8 mouse cellular contexts compared by ENCODE assay signal in genomic region chr16:91011021-91011683, GRCm38 (mm10). TPM values are rescaled to one million over a fixed set of nuclear protein-coding genes. Genes with fewer than 3 reads are reported as not detected.
DNase-seq lines count a peak whose midpoint lies in the region; ATAC-seq lines count a peak whose summit lies in the region.

Synj1 (minus strand) TSS chr16:91011308.

- peaks cover 20% of the 10 kb centered on the region for H3K4me1 ChIP-seq in heart, embryonic 13.5 days
- H3K4me1 ChIP-seq in liver, embryonic 12.5 days, result peaks cover 38% of the 10 kb centered on the region
- H3K4me1 ChIP-seq in stomach, embryonic 15.5 days, result peaks cover 6% of the 10 kb centered on the region; the same call in 1 of the 2 replicates

- under 1% methylated on average over 51 of the region's 66 CpGs for WGBS in heart, embryonic 13.5 days
- WGBS in liver, embryonic 12.5 days (ENCODE audit: insufficient replicate concordance), result under 1% methylated on average over 55 of the region's 66 CpGs
- under 1% methylated on average over 55 of the region's 66 CpGs for WGBS in stomach, embryonic 15.5 days

- peak; percentile 93 for DNase-seq in CD4-positive helper T cell, adult 2 months (ENCODE audit: low read depth, low spot score)
- DNase-seq in brain, embryonic 18.5 days (ENCODE audit: low read depth, low spot score), result peak; percentile 87
- peak; percentile 95 for DNase-seq in kidney, postnatal 10 days
- DNase-seq in natural killer cell, adult 2 months (ENCODE audit: low spot score in 2 of 2), result peak; percentile 86 to 91

- peak within 1 kb of the TSS; percentile 90 for H3K27ac ChIP-seq in heart, embryonic 13.5 days (replicated peaks)
- peak within 1 kb of the TSS; percentile 94 for H3K27ac ChIP-seq in liver, embryonic 12.5 days
- peak within 1 kb of the TSS; percentile 85 for H3K27ac ChIP-seq in stomach, embryonic 15.5 days

- no peaks in the 10 kb centered on the region for H3K9me3 ChIP-seq in heart, embryonic 13.5 days
- H3K9me3 ChIP-seq in liver, embryonic 12.5 days (replicated peaks), result no peaks in the 10 kb centered on the region
- H3K9me3 ChIP-seq in stomach, embryonic 15.5 days, result no peaks in the 10 kb centered on the region

- peak within 1 kb of the TSS; percentile 91 for H3K9ac ChIP-seq in heart, embryonic 13.5 days
- H3K9ac ChIP-seq in liver, embryonic 12.5 days, result peak within 1 kb of the TSS; percentile 99
- peak within 1 kb of the TSS; percentile 60 for H3K9ac ChIP-seq in stomach, embryonic 15.5 days

- peak within 1 kb of the TSS; percentile 88 for H3K4me3 ChIP-seq in heart, embryonic 13.5 days
- peak within 1 kb of the TSS; percentile 98 for H3K4me3 ChIP-seq in liver, embryonic 12.5 days
- H3K4me3 ChIP-seq in stomach, embryonic 15.5 days (replicated peaks), result peak within 1 kb of the TSS; percentile 81

- ATAC-seq in erythroid progenitor cell, adult 5-6 weeks (replicated peaks; ENCODE audit: low FRiP score, poor library complexity, severe bottlenecking), result peak; percentile 97
- ATAC-seq in heart, embryonic 13.5 days (ENCODE audit: extremely low read depth, insufficient number of reproducible peaks, low FRiP score, low TSS enrichment), result peak; percentile 90
- ATAC-seq in liver, embryonic 12.5 days, result peak; percentile 92
- peak; percentile 95 for ATAC-seq in stomach, embryonic 15.5 days (ENCODE audit: insufficient read depth, low FRiP score, low read depth)

- peaks cover 30% of the 10 kb centered on the region for H3K36me3 ChIP-seq in heart, embryonic 13.5 days
- peaks cover 34% of the 10 kb centered on the region for H3K36me3 ChIP-seq in liver, embryonic 12.5 days
- peaks cover 13% of the 10 kb centered on the region; the same call in 1 of the 2 replicates for H3K36me3 ChIP-seq in stomach, embryonic 15.5 days

- H3K4me2 ChIP-seq in heart, embryonic 13.5 days, result peak within 1 kb of the TSS; percentile 91
- H3K4me2 ChIP-seq in liver, embryonic 12.5 days, result peak within 1 kb of the TSS; percentile 95
- peak within 1 kb of the TSS; percentile 79 for H3K4me2 ChIP-seq in stomach, embryonic 15.5 days

- H3K27me3 ChIP-seq in heart, embryonic 13.5 days (replicated peaks), result no peaks in the 10 kb centered on the region
- H3K27me3 ChIP-seq in liver, embryonic 12.5 days (replicated peaks), result no peaks in the 10 kb centered on the region
- H3K27me3 ChIP-seq in stomach, embryonic 15.5 days (replicated peaks), result no peaks in the 10 kb centered on the region

RNA-seq across cellular contexts. Expression of gene Synj1, which starts in this region (rescaled TPM):
- total RNA-seq in erythroid progenitor cell, adult 5-6 weeks (2015; ENCODE audit: low replicate concordance), result 140 and 150 TPM in 2 replicates
- 84.7 and 104 TPM in 2 replicates for total RNA-seq in erythroid progenitor cell, adult 5-6 weeks (2017; ENCODE audit: low replicate concordance)
- polyA plus RNA-seq in heart, embryonic 13.5 days (2015; fragmentation: Nextera tagmentation; extraction: Ambion mirVana), result 9.5 and 11.4 TPM in 2 replicates
- 19.8 and 20.5 TPM in 2 replicates for polyA plus RNA-seq in liver, embryonic 12.5 days (2016; fragmentation: Nextera tagmentation; extraction: Ambion mirVana)
- 12.3 and 14.3 TPM in 2 replicates for polyA plus RNA-seq in stomach, embryonic 15.5 days (2015; fragmentation: Nextera tagmentation; extraction: Ambion mirVana)

Comparison
In these comparisons a context has a peak if more than half of its experiments do, and no peak if none do; other contexts are left out.
1. Peak in every context shown above with its lines: DNase-seq, ATAC-seq, H3K4me3 ChIP-seq and H3K27ac ChIP-seq.